ENCODE assay signal across 9 mouse cellular contexts in genomic region chr9:5345291-5345898, GRCm38 (mm10). TPM values are rescaled to one million over a fixed set of nuclear protein-coding genes. Genes with fewer than 3 reads are reported as not detected.
DNase-seq lines count a peak whose midpoint lies in the region; ATAC-seq and TF ChIP-seq lines count a peak whose summit lies in the region.
"Had no signal": no experiment of that assay in that cellular context is flagged by ENCODE, and none has a peak within 500 bp of the region (broad histone marks: within the 10 kb centered on the region; RNA-seq: fewer than 3 reads in every experiment).

Gene Casp12, plus strand, starts transcription at chr9:5345430.

- H3K79me2 ChIP-seq in liver, adult 2 months (ENCODE audit: control insufficient read depth, insufficient read depth, low read length), result no peaks in the 10 kb centered on the region

- no peak for ATAC-seq in liver, embryonic 12.5 days
- ATAC-seq in heart, embryonic 14.5 days (ENCODE audit: insufficient number of reproducible peaks, insufficient read depth, low FRiP score, low read depth), result no peak
- no peak for ATAC-seq in limb, embryonic 15.5 days (ENCODE audit: insufficient number of reproducible peaks, low FRiP score, low TSS enrichment, low read depth)
- ATAC-seq in stomach, postnatal 0 days (ENCODE audit: low FRiP score, low TSS enrichment), result peak; percentile 45; the same call in 1 of the 2 replicates
- no peak for ATAC-seq in cerebellum, adult (ENCODE audit: insufficient number of reproducible peaks, low FRiP score, low TSS enrichment)

- TF ChIP-seq POLR2A in liver, adult 2 months (IDR thresholded peaks at IDR 0.05; ENCODE audit: extremely low read depth, insufficient read depth, low read length), result no peak

- H3K9ac ChIP-seq in liver, adult 2 months (ENCODE audit: low read depth, low read length), result no peak within 1 kb of the TSS
- H3K9ac ChIP-seq in liver, embryonic 12.5 days, result no peak within 1 kb of the TSS
- H3K9ac ChIP-seq in heart, embryonic 14.5 days (ENCODE audit: low read length), result no peak within 1 kb of the TSS
- no peak within 1 kb of the TSS for H3K9ac ChIP-seq in limb, embryonic 15.5 days
- H3K9ac ChIP-seq in stomach, postnatal 0 days (ENCODE audit: low read length), result peak within 1 kb of the TSS; percentile 2; the same call in 1 of the 2 replicates
- H3K9ac ChIP-seq: embryonic facial prominence, embryonic 15.5 days had no signal

- no peak for TF ChIP-seq EP300 in stomach, postnatal 0 days (optimal IDR thresholded peaks at IDR 0.05)

- 55% methylated on average over 4 of the region's 4 CpGs for WGBS in liver, adult 2 months
- 55% methylated on average over 4 of the region's 4 CpGs for WGBS in liver, embryonic 12.5 days (ENCODE audit: insufficient replicate concordance)
- WGBS in heart, embryonic 14.5 days, result 40% methylated on average over 4 of the region's 4 CpGs
- 52% methylated on average over 4 of the region's 4 CpGs for WGBS in limb, embryonic 15.5 days
- WGBS in stomach, postnatal 0 days, result 24% methylated on average over 4 of the region's 4 CpGs

- no peaks in the 10 kb centered on the region for H3K9me3 ChIP-seq in liver, embryonic 12.5 days (replicated peaks)
- no peaks in the 10 kb centered on the region for H3K9me3 ChIP-seq in heart, embryonic 14.5 days (ENCODE audit: control insufficient read depth, low read length)
- H3K9me3 ChIP-seq in limb, embryonic 15.5 days, result no peaks in the 10 kb centered on the region
- no peaks in the 10 kb centered on the region for H3K9me3 ChIP-seq in stomach, postnatal 0 days (ENCODE audit: control insufficient read depth, low read length)
- H3K9me3 ChIP-seq: embryonic facial prominence, embryonic 15.5 days had no signal

- no peak within 1 kb of the TSS for H3K4me2 ChIP-seq in liver, embryonic 12.5 days
- peak within 1 kb of the TSS; percentile 34 for H3K4me2 ChIP-seq in heart, embryonic 14.5 days (ENCODE audit: low read length)
- H3K4me2 ChIP-seq in limb, embryonic 15.5 days, result peak within 1 kb of the TSS; percentile 4; the same call in 1 of the 2 replicates
- peak within 1 kb of the TSS; percentile 44 for H3K4me2 ChIP-seq in stomach, postnatal 0 days (replicated peaks; ENCODE audit: low read depth)
- H3K4me2 ChIP-seq: embryonic facial prominence, embryonic 15.5 days had no signal

- DNase-seq in liver, adult 2 months (ENCODE audit: extremely low read depth, low read depth, low spot score), result peak; percentile 14
- peak; percentile 14 for DNase-seq in stomach, postnatal 0 days (ENCODE audit: low spot score)
- DNase-seq in layer of hippocampus, adult 8-10 months (ENCODE audit: low spot score in 2 of 2), result no peak
- DNase-seq in neural tube, embryonic 10.5 days (ENCODE audit: extremely low spot score, low spot score), result no peak

- no peaks in the 10 kb centered on the region for H3K36me3 ChIP-seq in liver, adult 2 months (ENCODE audit: control insufficient read depth, insufficient read depth, low read length)
- H3K36me3 ChIP-seq in liver, embryonic 12.5 days, result no peaks in the 10 kb centered on the region
- H3K36me3 ChIP-seq in heart, embryonic 14.5 days (ENCODE audit: control insufficient read depth, insufficient read depth, low read length), result no peaks in the 10 kb centered on the region
- no peaks in the 10 kb centered on the region for H3K36me3 ChIP-seq in limb, embryonic 15.5 days
- H3K36me3 ChIP-seq in stomach, postnatal 0 days (ENCODE audit: control insufficient read depth, insufficient read depth, low read length), result no peaks in the 10 kb centered on the region
- H3K36me3 ChIP-seq: embryonic facial prominence, embryonic 15.5 days had no signal

- no peaks in the 10 kb centered on the region for H3K27me3 ChIP-seq in liver, adult 2 months (ENCODE audit: control insufficient read depth, insufficient read depth, low read length)
- H3K27me3 ChIP-seq in liver, embryonic 12.5 days (replicated peaks), result no peaks in the 10 kb centered on the region
- no peaks in the 10 kb centered on the region for H3K27me3 ChIP-seq in heart, embryonic 14.5 days (ENCODE audit: control insufficient read depth, insufficient read depth, low read length)
- no peaks in the 10 kb centered on the region for H3K27me3 ChIP-seq in limb, embryonic 15.5 days
- no peaks in the 10 kb centered on the region for H3K27me3 ChIP-seq in stomach, postnatal 0 days (ENCODE audit: control insufficient read depth, insufficient read depth, low read length)
- H3K27me3 ChIP-seq: embryonic facial prominence, embryonic 15.5 days had no signal

- peak within 1 kb of the TSS; percentile 54 for H3K4me3 ChIP-seq in liver, adult 2 months (ENCODE audit: insufficient read depth, low read depth, low read length)
- no peak within 1 kb of the TSS for H3K4me3 ChIP-seq in liver, embryonic 12.5 days
- peak within 1 kb of the TSS; percentile 3 to 16; a peak in 1 of 4 replicates for H3K4me3 ChIP-seq in heart, embryonic 14.5 days (ENCODE audit: control insufficient read depth in 1 of 2, insufficient read depth in 1 of 2, low read depth in 1 of 2, low read length in 2 of 2)
- peak within 1 kb of the TSS; percentile 15; the same call in 1 of the 2 replicates for H3K4me3 ChIP-seq in limb, embryonic 15.5 days
- H3K4me3 ChIP-seq in stomach, postnatal 0 days (ENCODE audit: low read depth, low read length), result peak within 1 kb of the TSS; percentile 40
- H3K4me3 ChIP-seq: embryonic facial prominence, embryonic 15.5 days had no signal

- peaks cover 2% of the 10 kb centered on the region; the same call in 1 of the 2 replicates for H3K4me1 ChIP-seq in liver, adult 2 months (ENCODE audit: control insufficient read depth, insufficient read depth, low read length)
- no peaks in the 10 kb centered on the region for H3K4me1 ChIP-seq in liver, embryonic 12.5 days
- no peaks in the 10 kb centered on the region for H3K4me1 ChIP-seq in heart, embryonic 14.5 days (ENCODE audit: control insufficient read depth in 2 of 2, insufficient read depth in 2 of 2, low read length in 2 of 2)
- no peaks in the 10 kb centered on the region for H3K4me1 ChIP-seq in limb, embryonic 15.5 days
- no peaks in the 10 kb centered on the region for H3K4me1 ChIP-seq in stomach, postnatal 0 days (replicated peaks; ENCODE audit: control insufficient read depth, insufficient read depth)
- H3K4me1 ChIP-seq: embryonic facial prominence, embryonic 15.5 days had no signal

- H3K27ac ChIP-seq in liver, adult 2 months (replicated peaks; ENCODE audit: insufficient read depth, low read depth, low read length), result no peak within 1 kb of the TSS; the same call in 1 of the 2 replicates
- no peak within 1 kb of the TSS for H3K27ac ChIP-seq in liver, embryonic 12.5 days
- H3K27ac ChIP-seq in heart, embryonic 14.5 days (replicated peaks in 1 of 2; ENCODE audit: control insufficient read depth in 1 of 2, insufficient read depth in 1 of 2, low read depth in 2 of 2, low read length in 2 of 2), result peak within 1 kb of the TSS; percentile 39 to 61
- peak within 1 kb of the TSS; percentile 67 for H3K27ac ChIP-seq in limb, embryonic 15.5 days
- H3K27ac ChIP-seq in stomach, postnatal 0 days (replicated peaks), result peak within 1 kb of the TSS; percentile 88
- H3K27ac ChIP-seq: embryonic facial prominence, embryonic 15.5 days had no signal

- no peak for TF ChIP-seq CTCF in liver, adult 2 months (IDR thresholded peaks at IDR 0.05; ENCODE audit: low read depth, low read length)
- TF ChIP-seq CTCF in stomach, postnatal 0 days (IDR thresholded peaks at IDR 0.05; ENCODE audit: low read depth), result no peak

RNA-seq across cellular contexts. Expression of gene Casp12, which starts in this region (rescaled TPM):
- total RNA-seq in liver, adult 2 months (2014; rRNA removed), result 2.4 and 2.7 TPM in 2 replicates
- 0.09 and 0.15 TPM in 2 replicates for polyA plus RNA-seq in liver, adult 2 months (2012; rRNA removed)
- 0.11 TPM in 1 of 2 replicates, not detected in the other for polyA plus RNA-seq in liver, embryonic 12.5 days (2016; fragmentation: Nextera tagmentation; extraction: Ambion mirVana)
- polyA plus RNA-seq in heart, embryonic 14.5 days (2014; fragmentation: Nextera tagmentation; extraction: Ambion mirVana), result 4.4 and 4.9 TPM in 2 replicates
- 6.0 and 7.5 TPM in 2 replicates for polyA plus RNA-seq in limb, embryonic 15.5 days (2015; fragmentation: Nextera tagmentation; extraction: Ambion mirVana)
- 9.1 and 9.7 TPM in 2 replicates for polyA plus RNA-seq in stomach, postnatal 0 days (2015; fragmentation: Nextera tagmentation; extraction: Ambion mirVana)
- total RNA-seq in layer of hippocampus, adult 8-10 months (2022), result 1 to 10 TPM; 1.3 to 2.4 (median 1.3) TPM

Comparison
In these comparisons a context has a peak if more than half of its experiments do, and no peak if none do; other contexts are left out.
1. DNase-seq: peak in liver, adult 2 months (single experiment) and stomach, postnatal 0 days (single experiment); none in layer of hippocampus, adult 8-10 months (0 of 2) and neural tube, embryonic 10.5 days (single experiment).
2. H3K27ac ChIP-seq: peak in heart, embryonic 14.5 days (2 of 2), limb, embryonic 15.5 days (single experiment) and stomach, postnatal 0 days (single experiment); none in liver, adult 2 months (single experiment) and liver, embryonic 12.5 days (single experiment).